Mouse (Mus musculus): ENCODE measurements at regions not wholly inside any gene's neighbourhood (a gene's known extent, or its start where the extent isn't known, plus 50 kb on each side); places are given as distances from the start of the nearest gene placed in this dataset.

- no peak for DNase-seq
These were observed 112.5 kb upstream of the Btg1 start for GRCm38 (mm10) chr10:96504340-96504739.

DNA sequence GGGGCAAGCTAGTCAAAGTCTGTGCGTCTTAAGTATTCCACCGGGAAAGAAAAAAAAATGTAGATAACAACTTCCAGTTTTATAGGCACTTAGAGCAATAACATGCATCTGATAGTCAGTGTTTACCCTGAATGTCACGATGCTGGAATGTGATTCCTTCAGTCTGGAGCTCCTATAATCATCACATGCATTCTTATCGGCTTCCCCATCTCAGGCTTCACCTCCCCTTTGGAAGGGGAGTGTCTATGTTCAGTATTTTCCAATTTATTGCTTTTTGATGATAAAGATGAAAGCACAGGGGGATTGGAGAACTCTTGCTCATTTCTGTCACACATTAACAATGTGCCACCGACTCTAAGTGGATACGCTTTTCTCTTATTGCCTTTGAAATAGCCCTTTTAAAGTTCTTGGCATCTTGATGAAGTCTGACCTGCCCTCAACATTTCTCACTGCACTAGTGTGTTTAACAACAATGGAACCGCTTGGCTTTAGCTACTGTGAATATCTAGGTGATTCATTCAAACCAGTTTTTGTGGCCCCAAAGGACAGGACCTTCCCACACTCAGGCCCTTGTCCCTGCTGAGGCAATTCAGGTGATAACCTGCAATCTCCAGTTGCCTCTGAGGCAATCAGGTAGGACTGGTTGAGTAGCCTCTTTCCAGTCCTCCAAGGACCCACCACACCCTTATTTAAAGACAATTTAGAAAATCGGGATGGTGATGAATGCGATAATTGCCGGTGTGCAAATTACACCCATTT is 101.5 kb upstream of the Btg1 start:
- no peak for DNase-seq

GRCm38 (mm10) chr10:96515923-96516258 is 100.9 kb upstream of the Btg1 start:
- DNase-seq: no peak

DNA sequence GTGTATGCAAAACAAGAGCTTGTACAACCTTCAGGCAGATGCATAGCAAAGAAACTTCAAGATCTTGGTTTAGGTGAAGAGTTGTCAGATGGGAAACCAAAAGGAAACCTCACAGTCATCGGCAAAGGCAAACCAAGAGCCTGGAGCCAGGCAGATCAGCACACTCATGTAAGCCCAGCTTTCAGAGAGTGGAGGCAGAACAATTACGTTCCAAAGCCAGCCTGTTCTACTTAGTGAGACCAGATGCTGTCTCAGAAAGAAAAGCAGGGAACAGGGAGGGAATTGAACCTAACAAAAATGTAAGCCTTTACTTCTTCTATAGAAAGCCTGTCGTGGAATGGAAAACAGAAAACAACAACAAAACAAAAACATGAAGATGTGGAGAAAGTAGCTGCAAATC is 97.4 kb upstream of the Btg1 start:
- DNase-seq: no peak

DNA sequence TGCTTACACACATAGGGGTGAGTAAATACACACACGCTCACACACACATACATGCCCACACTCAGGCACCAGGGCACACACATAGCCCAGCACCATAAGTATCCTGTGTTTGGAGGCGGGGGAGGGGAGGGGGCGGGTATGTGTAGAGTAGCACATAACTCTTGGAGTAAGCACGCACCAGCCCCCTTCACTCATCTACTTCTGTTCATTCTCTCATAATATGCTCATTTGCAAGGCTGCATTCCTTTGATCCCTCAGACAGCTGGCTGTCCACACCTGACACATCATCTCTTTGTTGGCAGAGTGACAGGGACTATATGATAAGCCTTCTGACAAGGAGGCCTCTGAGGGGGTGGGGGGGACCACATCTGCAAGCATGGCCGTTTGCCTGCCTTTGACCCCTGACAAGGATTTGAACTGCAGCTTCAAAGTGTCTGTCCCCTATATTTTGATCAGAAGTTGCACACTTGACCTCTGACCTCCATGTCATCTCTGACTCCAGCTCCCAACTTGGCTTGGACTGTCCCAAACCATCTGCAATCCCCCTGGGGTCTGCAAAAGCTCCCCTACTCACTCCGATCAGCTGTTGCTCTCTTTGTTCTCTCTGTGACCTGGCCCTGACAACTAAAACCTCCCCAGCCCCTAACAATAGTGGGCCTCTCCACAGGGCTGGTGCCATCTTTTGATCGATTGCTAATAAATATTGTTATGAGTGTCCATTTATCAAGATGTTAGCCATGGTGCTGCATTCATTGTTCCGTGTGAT is 95.6 kb upstream of the Btg1 start:
- no peak for DNase-seq

DNA sequence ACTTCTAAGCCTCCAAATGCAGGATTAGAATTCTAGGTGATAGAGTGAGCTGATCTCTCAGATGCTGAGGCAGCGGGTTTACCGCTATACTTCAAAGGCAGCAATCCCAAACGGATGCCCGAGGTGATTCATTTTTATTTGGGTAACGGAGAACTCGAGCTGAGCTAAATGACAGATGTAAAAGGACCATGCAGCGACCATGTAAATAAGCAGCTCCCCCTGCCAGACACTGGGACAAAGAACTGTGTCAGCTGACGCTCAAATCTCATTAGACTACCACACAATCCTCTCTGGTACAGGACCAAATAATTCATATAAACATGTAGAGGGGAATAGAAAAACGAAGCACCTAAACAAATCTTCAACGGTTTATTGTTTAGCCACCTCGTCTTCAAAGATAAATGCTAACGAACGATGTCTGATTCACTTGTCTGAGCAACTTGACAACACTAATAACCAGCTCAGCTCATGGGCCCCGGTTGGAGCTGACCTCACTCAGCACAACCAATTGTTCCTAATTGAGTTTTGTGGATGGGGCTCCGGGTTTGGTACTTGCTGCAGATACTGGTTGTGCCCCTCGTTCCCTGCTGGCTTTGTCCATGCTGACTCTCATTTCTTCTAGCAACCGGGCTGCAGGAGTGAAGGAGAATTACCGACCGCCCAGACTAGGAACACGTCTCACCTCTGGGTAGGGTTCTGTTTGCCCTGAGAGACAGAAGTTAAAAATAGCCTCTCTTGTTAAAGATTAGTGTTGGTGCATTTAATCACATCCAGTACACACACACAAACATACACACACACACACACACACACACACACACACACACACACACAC is 92.6 kb upstream of the Btg1 start:
- no peak for DNase-seq

GRCm38 (mm10) chr10:96527864-96528263 is 88.9 kb upstream of the Btg1 start:
- DNase-seq: no peak

- DNase-seq: no peak
These were observed 82.2 kb upstream of the Btg1 start for GRCm38 (mm10) chr10:96534547-96535124.

GRCm38 (mm10) chr10:96535461-96535860 is 81.3 kb upstream of the Btg1 start:
- DNase-seq: no peak

DNA sequence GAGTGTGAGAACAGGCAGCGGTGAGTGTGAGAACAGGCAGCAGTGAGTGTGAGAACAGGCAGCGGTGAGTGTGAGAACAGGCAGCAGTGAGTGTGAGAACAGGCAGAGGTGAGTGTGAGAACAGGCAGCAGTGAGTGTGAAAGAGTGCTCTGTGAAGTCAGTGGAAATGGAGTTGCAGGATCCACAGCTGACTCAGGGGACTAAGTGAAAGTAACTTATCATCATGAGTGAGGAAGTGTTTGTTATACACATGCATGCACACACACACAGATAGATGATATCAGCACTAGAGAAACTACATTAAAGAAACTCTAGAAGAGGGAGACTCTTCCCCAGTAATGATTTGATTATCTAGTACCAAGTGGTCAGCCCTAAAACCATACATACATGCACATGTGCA is 76.0 kb upstream of the Btg1 start:
- DNase-seq: no peak

DNA sequence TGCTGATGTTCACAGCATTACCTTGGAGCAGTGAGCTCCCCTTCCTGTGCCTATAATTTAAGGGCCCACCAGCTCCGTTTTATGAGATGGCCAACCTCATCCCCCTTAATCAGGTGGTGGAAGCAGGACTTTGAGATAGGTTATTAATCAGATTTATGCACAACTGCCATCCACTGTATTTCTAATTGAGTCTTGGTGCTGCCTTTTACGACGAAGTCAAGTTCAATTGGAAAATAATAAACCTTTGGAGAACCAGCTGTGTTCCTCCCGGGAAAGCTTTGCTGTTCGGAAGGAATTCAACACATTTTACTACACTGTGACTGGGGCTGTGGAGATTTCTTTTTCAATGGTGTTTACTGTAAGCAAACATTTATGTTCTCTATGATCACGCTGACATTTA is 71.5 kb upstream of the Btg1 start:
- DNase-seq: no peak

DNA sequence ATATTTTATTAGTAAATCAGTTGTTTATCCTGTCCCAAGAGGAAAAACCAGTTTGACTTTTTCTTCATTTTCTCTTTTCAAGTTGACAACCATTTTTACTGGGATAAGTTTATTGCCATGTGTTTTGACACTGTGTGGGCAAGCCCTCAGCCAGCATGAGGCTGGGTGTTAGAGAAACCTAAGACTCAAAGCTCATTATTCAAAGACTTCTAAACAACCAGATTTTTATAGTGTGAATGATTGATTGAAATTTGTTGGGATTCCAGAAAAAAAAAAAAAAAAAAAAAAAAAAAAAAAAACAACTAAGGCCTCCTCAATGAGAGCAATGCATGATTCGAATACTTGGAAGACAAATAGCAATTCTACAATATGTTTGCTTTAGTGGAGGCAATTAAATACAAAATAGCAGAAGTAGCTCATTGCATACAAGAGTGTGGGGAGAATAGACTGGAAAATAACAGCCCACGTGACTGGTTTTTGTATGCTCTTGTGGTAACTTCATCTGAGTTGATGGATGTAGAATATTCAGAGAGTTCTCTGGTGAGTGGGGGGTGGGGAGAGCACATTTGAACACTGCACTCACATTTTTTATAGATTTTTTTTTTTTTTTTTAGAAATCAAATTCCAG is 70.9 kb upstream of the Btg1 start:
- DNase-seq: peak in 1 of 2 experiments; percentile 14

DNA sequence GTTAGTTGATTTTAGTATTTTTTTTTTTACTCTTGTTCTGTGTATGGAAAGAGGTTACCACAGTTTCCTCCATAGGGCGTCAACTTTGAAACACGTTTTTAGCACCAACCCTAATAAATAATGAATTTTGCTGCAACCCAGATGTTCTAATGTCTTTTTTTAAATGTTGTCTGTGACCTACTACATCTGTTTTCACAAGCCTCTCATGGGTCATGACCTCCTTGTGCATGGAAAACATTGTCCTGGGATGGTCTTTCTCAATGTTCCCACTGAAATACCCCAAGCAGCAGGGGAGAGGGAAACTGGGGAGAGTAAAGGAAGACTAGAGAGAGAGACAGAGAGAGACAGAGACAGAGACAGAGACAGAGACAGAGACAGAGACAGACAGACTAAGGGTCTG is 67.2 kb upstream of the Btg1 start:
- no peak for DNase-seq

DNA sequence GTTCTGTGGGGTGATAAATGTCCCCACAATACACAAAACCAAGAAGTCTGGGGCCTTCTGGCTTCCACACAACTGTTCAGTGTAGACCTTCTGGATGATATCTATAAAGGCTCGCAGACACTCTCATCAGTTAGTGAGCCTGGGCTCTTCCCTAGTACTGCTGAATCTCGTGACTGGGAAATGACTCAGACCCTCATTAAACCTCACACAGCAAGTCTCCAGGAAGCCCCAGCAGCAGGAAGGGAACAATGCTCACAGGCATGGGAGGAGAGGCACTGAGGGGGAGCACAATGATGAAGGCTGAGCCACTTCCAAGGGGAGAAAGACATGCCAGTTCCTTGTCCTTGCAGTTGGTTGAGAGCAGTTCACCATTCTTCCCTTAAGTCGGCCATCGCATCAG is 66.5 kb upstream of the Btg1 start:
- no peak for DNase-seq

GRCm38 (mm10) chr10:96557336-96557735 is 59.5 kb upstream of the Btg1 start:
- no peak for DNase-seq

- DNase-seq: no peak
These were observed 51.5 kb upstream of the Btg1 start for GRCm38 (mm10) chr10:96565343-96565742.
